8 mouse cellular contexts compared by ENCODE assay signal in genomic region chr8:71511644-71512043, GRCm38 (mm10). TPM values are rescaled to one million over a fixed set of nuclear protein-coding genes. Genes with fewer than 3 reads are reported as not detected.
DNase-seq lines count a peak whose midpoint lies in the region; ATAC-seq lines count a peak whose summit lies in the region.

Gene Plvap (minus strand): TSS chr8:71511752.

- H3K4me3 ChIP-seq in lung, embryonic 15.5 days = peak within 1 kb of the TSS; percentile 35

- H3K4me1 ChIP-seq in lung, embryonic 15.5 days = peaks cover 29% of the 10 kb centered on the region

- H3K36me3 ChIP-seq in lung, embryonic 15.5 days = no peaks in the 10 kb centered on the region

- peak within 1 kb of the TSS; percentile 55 for H3K27ac ChIP-seq in lung, embryonic 15.5 days

- WGBS in lung, embryonic 15.5 days = 20% methylated on average over 14 of the region's 14 CpGs

- H3K9me3 ChIP-seq in lung, embryonic 15.5 days = no peaks in the 10 kb centered on the region

- no peak for DNase-seq in urinary bladder, adult 2 months (ENCODE audit: low spot score)
- DNase-seq in urinary bladder, postnatal 14 days (ENCODE audit: low spot score) = no peak
- peak in 1 of 2 experiments; percentile 48 for DNase-seq in heart, adult 18-20 months
- peak; percentile 48 to 59 for DNase-seq in kidney, adult 8-10 months
- DNase-seq in testis, postnatal 10 days (ENCODE audit: low spot score) = no peak
- DNase-seq in urinary bladder, postnatal 25 days (ENCODE audit: low spot score) = no peak
- DNase-seq in cerebellum, postnatal 10 days = no peak

- peaks cover 42% of the 10 kb centered on the region for H3K27me3 ChIP-seq in lung, embryonic 15.5 days

- peak within 1 kb of the TSS; percentile 44 for H3K4me2 ChIP-seq in lung, embryonic 15.5 days

- 0 out of 2 replicates have a peak within 1 kb of the TSS, but pooled peaks have one; percentile 10 for H3K9ac ChIP-seq in lung, embryonic 15.5 days

- peak; percentile 28; the same call in 1 of the 2 replicates for ATAC-seq in lung, embryonic 15.5 days (ENCODE audit: borderline replicate concordance, extremely low read depth, low FRiP score, low TSS enrichment)

RNA-seq across cellular contexts. Expression of gene Plvap, which starts in this region (rescaled TPM):
- 59.3 and 67.0 TPM in 2 replicates for polyA plus RNA-seq in urinary bladder, adult 2 months (2012; rRNA removed)
- 10 to 100 TPM; 23.0 to 30.9 TPM for total RNA-seq in heart, adult 18-20 months (2021)
- 146 and 147 TPM in 2 replicates for polyA plus RNA-seq in lung, embryonic 15.5 days (2015; fragmentation: Nextera tagmentation; extraction: Ambion mirVana)

Comparison
In these comparisons a context has a peak if more than half of its experiments do, and no peak if none do; other contexts are left out.
1. DNase-seq: peak in kidney, adult 8-10 months (2 of 2); none in urinary bladder, adult 2 months (single experiment), urinary bladder, postnatal 14 days (single experiment), testis, postnatal 10 days (single experiment), urinary bladder, postnatal 25 days (single experiment) and cerebellum, postnatal 10 days (0 of 2).